In genomic region chr9:90198531-90199449, GRCm38 (mm10) we compare ENCODE assay signal across 8 mouse cellular contexts. TPM values are rescaled to one million over a fixed set of nuclear protein-coding genes. Genes with fewer than 3 reads are reported as not detected.
DNase-seq lines count a peak whose midpoint lies in the region; ATAC-seq and TF ChIP-seq lines count a peak whose summit lies in the region.

No protein-coding gene starts in this region.

- H3K4me2 ChIP-seq in kidney, embryonic 16.5 days (replicated peaks; ENCODE audit: low read depth, low read length), result no peak overlapping the region

- H3K9me3 ChIP-seq in kidney, embryonic 16.5 days (ENCODE audit: low read length), result no peaks in the 10 kb centered on the region
- H3K9me3 ChIP-seq in forebrain, embryonic 10.5 days, result no peaks in the 10 kb centered on the region

- no peak overlapping the region for H3K4me3 ChIP-seq in lung, adult 2 months (replicated peaks; ENCODE audit: extremely low read depth, low read depth, low read length)
- no peak overlapping the region for H3K4me3 ChIP-seq in kidney, embryonic 16.5 days (ENCODE audit: low read length)
- H3K4me3 ChIP-seq in forebrain, embryonic 10.5 days, result no peak overlapping the region
- no peak overlapping the region for H3K4me3 ChIP-seq in thymus, adult 2 months (ENCODE audit: control insufficient read depth, insufficient read depth, low read length)

- DNase-seq in lung, adult 18-20 months, result peak; percentile 26 to 45
- no peak for DNase-seq in lung, adult 2 months
- DNase-seq in adrenal gland, adult 8-10 months, result peak; percentile 74
- DNase-seq in heart, adult 11 months, result peak; percentile 100
- DNase-seq in ovary, adult 18-20 months (ENCODE audit: low spot score), result peak; percentile 29
- DNase-seq in forebrain, embryonic 10.5 days (ENCODE audit: extremely low spot score, low spot score), result no peak
- no peak for DNase-seq in thymus, adult 2 months

- H3K27me3 ChIP-seq in kidney, embryonic 16.5 days (ENCODE audit: insufficient read depth, low read length), result no peaks in the 10 kb centered on the region
- H3K27me3 ChIP-seq in forebrain, embryonic 10.5 days (ENCODE audit: poor library complexity, severe bottlenecking), result no peaks in the 10 kb centered on the region
- no peaks in the 10 kb centered on the region for H3K27me3 ChIP-seq in thymus, adult 2 months (ENCODE audit: control insufficient read depth, insufficient read depth, low read length)

- H3K36me3 ChIP-seq in kidney, embryonic 16.5 days (ENCODE audit: insufficient read depth, low read length), result peaks cover 16% of the 10 kb centered on the region
- peaks cover 94% of the 10 kb centered on the region for H3K36me3 ChIP-seq in forebrain, embryonic 10.5 days (replicated peaks)
- peaks cover 7% of the 10 kb centered on the region for H3K36me3 ChIP-seq in thymus, adult 2 months (ENCODE audit: control insufficient read depth, insufficient read depth, low read length)

- H3K9ac ChIP-seq in kidney, embryonic 16.5 days (replicated peaks; ENCODE audit: low read length), result no peak overlapping the region

- WGBS in lung, adult 2 months, result 44% methylated on average over 10 of the region's 10 CpGs
- 64% methylated on average over 10 of the region's 10 CpGs for WGBS in kidney, embryonic 16.5 days
- 84% methylated on average over 10 of the region's 10 CpGs for WGBS in forebrain, embryonic 10.5 days
- 72% methylated on average over 10 of the region's 10 CpGs for WGBS in thymus, adult 2 months

- 0 out of 2 replicates have a peak, but pooled peaks have one; percentile 11 for ATAC-seq in kidney, embryonic 16.5 days (ENCODE audit: low FRiP score, low TSS enrichment)

- TF ChIP-seq POLR2A in lung, adult 2 months (IDR thresholded peaks at IDR 0.05; ENCODE audit: borderline replicate concordance, extremely low read depth, low read depth, low read length), result no peak
- no peak for TF ChIP-seq POLR2A in thymus, adult 2 months (IDR thresholded peaks at IDR 0.05; ENCODE audit: control insufficient read depth, extremely low read depth, insufficient read depth, low read length, poor library complexity)

- H3K4me1 ChIP-seq in lung, adult 2 months (ENCODE audit: control insufficient read depth, insufficient read depth, low read length), result no peaks in the 10 kb centered on the region; the same call in 1 of the 2 replicates
- H3K4me1 ChIP-seq in kidney, embryonic 16.5 days (ENCODE audit: insufficient read depth, low read length), result peaks cover 4% of the 10 kb centered on the region; the same call in 1 of the 2 replicates
- H3K4me1 ChIP-seq in forebrain, embryonic 10.5 days, result no peaks in the 10 kb centered on the region
- H3K4me1 ChIP-seq in thymus, adult 2 months (replicated peaks; ENCODE audit: control insufficient read depth, insufficient read depth, low read length), result no peaks in the 10 kb centered on the region

- no peak for TF ChIP-seq CTCF in lung, adult 2 months (IDR thresholded peaks at IDR 0.05; ENCODE audit: insufficient read depth, low read length)
- no peak for TF ChIP-seq CTCF in thymus, adult 2 months (IDR thresholded peaks at IDR 0.05; ENCODE audit: borderline replicate concordance, control insufficient read depth, extremely low read depth, insufficient read depth, low read length, poor library complexity)

- peak overlapping the region; percentile 38 for H3K27ac ChIP-seq in kidney, embryonic 16.5 days (ENCODE audit: low read length)
- no peak overlapping the region for H3K27ac ChIP-seq in forebrain, embryonic 10.5 days
- H3K27ac ChIP-seq in thymus, adult 2 months (ENCODE audit: control insufficient read depth, insufficient read depth, low read length), result no peak overlapping the region

RNA-seq across cellular contexts. Expression of gene Adamts7, which starts 35.9 kb away (rescaled TPM):
- 5.6 and 7.2 TPM in 2 replicates for polyA plus RNA-seq in lung, adult 2 months (2012; rRNA removed)
- total RNA-seq in adrenal gland, adult 8-10 months (2022), result 1 to 10 TPM; 4.9 to 6.2 (median 5.7) TPM
- polyA plus RNA-seq in kidney, embryonic 16.5 days (2015; fragmentation: Nextera tagmentation; extraction: Ambion mirVana), result 16.5 and 17.5 TPM in 2 replicates
- polyA plus RNA-seq in forebrain, embryonic 10.5 days (2016; fragmentation: Nextera tagmentation; extraction: Ambion mirVana), result 16.7 and 17.2 TPM in 2 replicates
- 3.5 and 5.0 TPM in 2 replicates for polyA plus RNA-seq in thymus, adult 2 months (2012; rRNA removed)

Comparison
In these comparisons a context has a peak if more than half of its experiments do, and no peak if none do; other contexts are left out.
1. DNase-seq: peak in lung, adult 18-20 months (2 of 2), adrenal gland, adult 8-10 months (single experiment), heart, adult 11 months (single experiment) and ovary, adult 18-20 months (single experiment); none in lung, adult 2 months (single experiment), forebrain, embryonic 10.5 days (single experiment) and thymus, adult 2 months (single experiment).